Mouse (Mus musculus) neural tube, embryonic 13.5 days (tissue): Measurements from ENCODE around the gene Dtx1. TPM values are rescaled to one million over a fixed set of nuclear protein-coding genes. Genes with fewer than 3 reads are reported as not detected.

ENCODE experiments used
- polyA plus RNA-seq: library from polyadenylated mRNA; unstranded; fragments of >200 nt; fragmentation: Nextera tagmentation; extraction: Ambion mirVana; gene quantifications from 2 replicates; pipeline ENCODE4 v1.2.1, GENCODE M21; 2015

Dtx1 gene
- polyA plus RNA-seq, 1 experiment from 2014 or later: 37.3 TPM

Other genes with a start within 250 kb of the Dtx1 start
- 5.2 and 6.9 TPM in 2 replicates for gene Sdsl, start 239.1 kb downstream of the Dtx1 start, polyA plus RNA-seq
- gene Sds, start 235.4 kb downstream of the Dtx1 start, polyA plus RNA-seq: not detected in 2 replicates
- gene Plbd2, start 208.3 kb downstream of the Dtx1 start, polyA plus RNA-seq: 35.8 and 42.8 TPM in 2 replicates
- 3.0 and 3.6 TPM in 2 replicates for gene Slc8b1, start 200.8 kb downstream of the Dtx1 start, polyA plus RNA-seq
- 22.4 and 22.5 TPM in 2 replicates for gene Tpcn1, start 123.3 kb downstream of the Dtx1 start, polyA plus RNA-seq
- gene Iqcd, start 122.9 kb downstream of the Dtx1 start, polyA plus RNA-seq: 0.94 and 1.0 TPM in 2 replicates
- gene Rita1, start 99.3 kb downstream of the Dtx1 start, polyA plus RNA-seq: 19.9 and 25.1 TPM in 2 replicates
- gene Ddx54, start 99.2 kb downstream of the Dtx1 start, polyA plus RNA-seq: 44.6 and 45.7 TPM in 2 replicates
- gene Cfap73, start 77.7 kb downstream of the Dtx1 start, polyA plus RNA-seq: not detected in 2 replicates
- 0.31 TPM in 1 of 2 replicates, not detected in the other for gene Rasal1, start 63.1 kb downstream of the Dtx1 start, polyA plus RNA-seq
- gene Oas2, start 37.9 kb upstream of the Dtx1 start, polyA plus RNA-seq: 0.19 and 0.43 TPM in 2 replicates
- gene Oas3, start 65.7 kb upstream of the Dtx1 start, polyA plus RNA-seq: 0.45 and 0.56 TPM in 2 replicates
- 0.14 TPM in 1 of 2 replicates, not detected in the other for gene Oas1e, start 83.6 kb upstream of the Dtx1 start, polyA plus RNA-seq
- 0.45 and 0.46 TPM in 2 replicates for gene Oas1c, start 100.6 kb upstream of the Dtx1 start, polyA plus RNA-seq
- not detected in 2 replicates for gene Oas1f, start 135.4 kb upstream of the Dtx1 start, polyA plus RNA-seq
- not detected in 2 replicates for gene Oas1h, start 149.5 kb upstream of the Dtx1 start, polyA plus RNA-seq
- 0.46 TPM in 1 of 2 replicates, not detected in the other for gene Oas1g, start 175.7 kb upstream of the Dtx1 start, polyA plus RNA-seq
- 0.88 and 0.96 TPM in 2 replicates for gene Oas1a, start 195.6 kb upstream of the Dtx1 start, polyA plus RNA-seq
- gene Oas1d, start 202.6 kb upstream of the Dtx1 start, polyA plus RNA-seq: not detected in 2 replicates